Mouse (Mus musculus) heart, embryonic 13.5 days (tissue): Measurements from ENCODE around the gene Gm20219. TPM values are rescaled to one million over a fixed set of nuclear protein-coding genes. Genes with fewer than 3 reads are reported as not detected.

Experiments used
- ATAC-seq: fragments of 200-750 bp; cut with Nextera tagmentation; 2 replicates; pipeline ENCODE4 v1.8.0; 2017; ENCODE audit warnings: moderate TSS enrichment; ENCODE audit not compliant: insufficient number of reproducible peaks, low FRiP score, low TSS enrichment; ENCODE audit errors: extremely low read depth
- H3K27ac ChIP-seq: fragments of 300-500 bp; sonication (generic); replicated peaks from 2 replicates; pipeline ENCODE4 v1.5.1; 2015; ENCODE audit warnings: moderate library complexity, mild to moderate bottlenecking, inconsistent platforms
- H3K27me3 ChIP-seq: fragments of 300-500 bp; sonication (generic); replicated peaks from 2 replicates; pipeline ENCODE4 v1.6.1; 2015; ENCODE audit warnings: mild to moderate bottlenecking, inconsistent platforms
- H3K36me3 ChIP-seq: fragments of 300-500 bp; sonication (generic); 2 replicates; pipeline ENCODE4 v1.6.1; 2015; ENCODE audit warnings: mild to moderate bottlenecking, inconsistent platforms
- H3K4me1 ChIP-seq: fragments of 300-500 bp; sonication (generic); 2 replicates; pipeline ENCODE4 v1.6.1; 2015; ENCODE audit warnings: inconsistent platforms
- H3K4me2 ChIP-seq: fragments of 300-500 bp; sonication (generic); 2 replicates; pipeline ENCODE4 v1.6.1; 2015; ENCODE audit warnings: inconsistent platforms, mild to moderate bottlenecking, moderate library complexity
- H3K4me3 ChIP-seq: fragments of 300-500 bp; sonication (generic); 2 replicates; pipeline ENCODE4 v1.5.1; 2015; ENCODE audit warnings: moderate library complexity, mild to moderate bottlenecking, inconsistent platforms
- H3K9ac ChIP-seq: fragments of 300-500 bp; sonication (generic); 2 replicates; pipeline ENCODE4 v1.6.1; 2015; ENCODE audit warnings: inconsistent platforms, mild to moderate bottlenecking, moderate library complexity
- H3K9me3 ChIP-seq: fragments of 300-500 bp; sonication (generic); 2 replicates; pipeline ENCODE4 v1.6.1; 2016; ENCODE audit warnings: inconsistent platforms
- WGBS: fragments of 180-500 bp; shearing (Covaris S2); methylation state at CpG from one replicate; pipeline ENCODE4 v1.1.7; 2015; ENCODE audit warnings: mixed read lengths; 5-methylcytosine and 5-hydroxymethylcytosine counted together
- polyA plus RNA-seq: library from polyadenylated mRNA; unstranded; fragments of >200 nt; fragmentation: Nextera tagmentation; extraction: Ambion mirVana; gene quantifications from 2 replicates; pipeline ENCODE4 v1.2.1, GENCODE M21; 2015

Gene Gm20219
- polyA plus RNA-seq, 1 experiment from 2014 or later, result 0.37 TPM

DNA sequence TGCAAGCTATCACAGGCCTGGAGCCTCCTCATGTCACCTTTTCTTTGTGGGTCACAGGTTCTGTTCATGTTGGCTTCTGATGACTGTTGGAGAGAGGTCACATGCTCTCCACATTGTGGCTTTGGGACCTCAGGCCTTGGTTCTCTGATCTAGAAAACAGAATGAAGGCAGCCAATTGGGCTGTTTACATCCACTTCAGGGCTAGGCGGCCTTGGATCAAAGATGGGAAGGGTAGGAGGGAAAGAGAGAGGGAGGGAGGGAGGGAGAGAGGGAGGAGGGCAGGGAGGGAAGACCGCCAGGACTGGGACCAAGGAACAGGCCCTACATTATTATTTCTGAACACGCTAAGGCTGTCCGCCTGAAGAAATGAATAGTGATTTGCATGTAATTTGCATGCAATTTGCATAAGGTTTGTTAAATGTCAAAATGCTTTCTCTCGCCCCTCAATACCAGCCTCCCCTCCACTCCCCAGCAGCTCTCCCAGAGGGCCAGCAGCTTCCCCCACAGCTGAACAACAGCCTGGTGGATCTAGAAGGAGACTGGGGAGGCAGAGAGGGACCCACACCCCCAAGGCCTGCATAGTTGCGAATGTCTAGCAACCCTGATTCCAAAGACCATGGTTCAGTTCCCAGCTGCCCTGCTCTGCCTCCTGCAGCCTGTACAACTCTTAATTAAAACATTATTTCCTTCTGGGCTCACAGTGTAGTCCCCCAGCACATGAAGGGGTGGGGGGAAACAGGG lies 2.2 kb downstream of the Gm20219 start:
- ATAC-seq, result no peak
- H3K27me3 ChIP-seq, result 0 out of 2 replicates have a peak, but pooled peaks cover 5% of the 10 kb centered on the region

GRCm38 (mm10) chr17:56550784-56551475 lies 3.3 kb downstream of the Gm20219 start:
- H3K9me3 ChIP-seq, result no peaks in the 10 kb centered on the region
- H3K36me3 ChIP-seq, result no peaks in the 10 kb centered on the region
- WGBS, result 64% methylated on average over 12 of the region's 12 CpGs
- no peak overlapping the region for H3K4me2 ChIP-seq
- ATAC-seq, result no peak
- H3K27ac ChIP-seq, result no peak overlapping the region
- H3K4me3 ChIP-seq, result no peak overlapping the region
- H3K9ac ChIP-seq, result no peak overlapping the region
- 0 out of 2 replicates have a peak, but pooled peaks cover 5% of the 10 kb centered on the region for H3K27me3 ChIP-seq
- H3K4me1 ChIP-seq, result peaks cover 7% of the 10 kb centered on the region

More for the DNA sequence above, 2.2 kb downstream of the Gm20219 start:
- Histone ChIP-seq H3K9me3 (no peaks in the 10 kb centered on the region), H3K27ac (no peak overlapping the region), H3K9ac (no peak overlapping the region), H3K4me1 (peaks cover 4% of the 10 kb centered on the region), H3K4me3 (no peak overlapping the region), H3K36me3 (no peaks in the 10 kb centered on the region), H3K4me2 (no peak overlapping the region)
- 70% methylated on average over 6 of the region's 6 CpGs for WGBS

- Histone ChIP-seq H3K27ac (no peak overlapping the region), H3K4me1 (peaks cover 7% of the 10 kb centered on the region), H3K36me3 (no peaks in the 10 kb centered on the region), H3K4me2 (no peak overlapping the region), H3K27me3 (no peaks in the 10 kb centered on the region), H3K4me3 (no peak overlapping the region), H3K9ac (no peak overlapping the region), H3K9me3 (no peaks in the 10 kb centered on the region)
- 61% methylated on average over 4 of the region's 4 CpGs for WGBS
- no peak for ATAC-seq
Observed at GRCm38 (mm10) chr17:56548605-56549105, 5.5 kb downstream of the Gm20219 start.

DNA sequence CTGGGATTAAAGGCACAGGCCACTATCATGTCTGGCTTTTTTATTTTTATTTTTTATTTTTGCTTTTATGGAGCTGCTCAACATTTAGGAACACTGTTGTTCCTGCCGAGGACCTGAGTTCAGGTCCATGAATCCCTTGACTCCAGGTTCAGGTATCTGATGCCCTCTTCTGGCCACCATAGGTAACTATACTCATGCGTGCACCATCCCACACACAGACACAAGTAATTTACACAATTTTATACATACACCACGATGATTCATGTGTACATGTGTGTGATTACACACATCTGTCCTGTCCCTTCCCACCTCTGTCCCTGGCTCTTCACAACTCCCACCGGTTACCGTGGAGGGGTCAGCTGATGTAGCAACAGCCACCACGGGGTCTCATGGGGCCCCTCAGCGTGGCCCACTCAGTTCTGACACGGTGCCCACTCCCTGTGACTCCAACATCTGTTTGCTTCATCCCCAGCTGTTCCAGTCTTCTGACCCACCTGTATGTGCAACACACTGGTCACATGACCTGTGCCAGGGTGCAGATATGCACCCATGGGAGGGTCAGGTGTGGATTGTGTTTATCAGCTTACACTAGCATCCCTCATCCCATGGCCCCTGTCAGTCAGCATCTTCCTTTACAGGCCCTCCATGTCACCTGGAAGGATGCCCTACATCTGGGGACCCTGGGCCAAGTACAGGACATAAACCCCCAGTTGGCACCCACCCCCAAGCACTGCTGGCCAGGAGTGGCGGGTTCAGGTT lies 6.2 kb downstream of the Gm20219 start:
- Histone ChIP-seq H3K27ac (no peak overlapping the region), H3K9ac (no peak overlapping the region), H3K27me3 (no peaks in the 10 kb centered on the region), H3K4me3 (no peak overlapping the region), H3K4me1 (peaks cover 7% of the 10 kb centered on the region), H3K4me2 (no peak overlapping the region), H3K36me3 (no peaks in the 10 kb centered on the region), H3K9me3 (no peaks in the 10 kb centered on the region)
- no peak for ATAC-seq
- WGBS, result 66% methylated on average over 9 of the region's 9 CpGs

DNA sequence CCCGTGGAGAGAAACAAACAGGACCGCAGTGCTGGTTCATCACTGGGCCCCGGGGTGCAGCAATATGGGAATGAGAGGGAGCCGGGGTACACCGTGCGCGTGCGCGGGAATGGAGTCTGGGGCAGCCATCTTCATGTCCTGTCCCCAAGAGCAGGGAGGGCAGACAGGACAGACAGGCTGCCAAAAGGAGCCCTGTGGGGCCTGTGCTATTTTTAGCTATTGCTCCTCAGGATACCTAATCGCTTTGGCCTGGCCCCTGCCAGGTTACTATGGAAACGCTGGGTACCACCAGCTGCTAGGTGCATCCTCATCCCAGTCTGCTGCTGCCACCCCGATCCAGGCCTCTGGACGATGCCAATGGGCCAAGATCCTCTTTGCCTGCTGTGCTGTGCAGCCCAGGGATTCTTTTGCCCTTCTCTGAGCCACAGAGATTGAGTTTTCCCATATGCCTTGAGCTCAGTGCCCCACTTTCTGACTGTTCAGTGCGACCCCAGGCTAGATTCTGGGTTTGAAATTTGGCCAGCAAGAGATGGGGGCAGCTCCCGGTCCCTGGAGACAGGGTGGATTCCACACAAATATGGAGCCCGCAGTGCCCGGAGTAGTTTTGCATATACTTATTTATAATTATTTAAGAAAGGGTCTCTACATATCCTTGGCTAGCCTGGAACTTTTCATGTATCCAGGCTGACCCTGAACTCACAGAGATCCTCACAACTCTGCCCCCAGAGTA lies 6.9 kb downstream of the Gm20219 start:
- Histone ChIP-seq H3K27ac (no peak overlapping the region), H3K9me3 (no peaks in the 10 kb centered on the region), H3K4me3 (no peak overlapping the region), H3K4me2 (no peak overlapping the region), H3K36me3 (no peaks in the 10 kb centered on the region), H3K4me1 (peaks cover 7% of the 10 kb centered on the region), H3K9ac (no peak overlapping the region), H3K27me3 (no peaks in the 10 kb centered on the region)
- ATAC-seq, result no peak
- WGBS, result 59% methylated on average over 17 of the region's 17 CpGs

DNA sequence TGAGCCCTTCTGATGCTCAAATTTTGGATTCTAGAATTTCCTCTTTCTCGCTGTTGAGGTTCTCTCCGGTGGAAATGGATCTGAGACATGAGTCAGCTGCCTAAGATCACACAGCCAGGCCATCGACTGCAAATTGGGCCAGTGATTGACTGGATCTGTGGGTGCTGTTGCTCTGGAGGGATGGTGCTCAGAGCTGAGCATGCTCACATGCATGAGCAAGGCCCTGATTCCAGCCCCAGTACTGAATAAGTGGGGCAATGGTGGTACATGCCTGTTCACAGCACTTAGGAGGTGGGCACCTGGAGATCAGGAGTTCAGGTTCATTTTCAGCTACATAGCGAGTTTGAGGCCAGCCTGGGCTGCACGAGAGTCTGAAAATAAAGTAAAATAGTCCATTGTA lies 7.6 kb downstream of the Gm20219 start:
- ATAC-seq, result no peak
- no peaks in the 10 kb centered on the region for H3K27me3 ChIP-seq
- H3K4me3 ChIP-seq, result no peak overlapping the region
- no peaks in the 10 kb centered on the region for H3K9me3 ChIP-seq
- no peak overlapping the region for H3K9ac ChIP-seq
- H3K4me1 ChIP-seq, result peaks cover 7% of the 10 kb centered on the region
- WGBS, result 76% methylated on average over 5 of the region's 5 CpGs
- no peak overlapping the region for H3K27ac ChIP-seq
- H3K36me3 ChIP-seq, result no peaks in the 10 kb centered on the region
- no peak overlapping the region for H3K4me2 ChIP-seq

DNA sequence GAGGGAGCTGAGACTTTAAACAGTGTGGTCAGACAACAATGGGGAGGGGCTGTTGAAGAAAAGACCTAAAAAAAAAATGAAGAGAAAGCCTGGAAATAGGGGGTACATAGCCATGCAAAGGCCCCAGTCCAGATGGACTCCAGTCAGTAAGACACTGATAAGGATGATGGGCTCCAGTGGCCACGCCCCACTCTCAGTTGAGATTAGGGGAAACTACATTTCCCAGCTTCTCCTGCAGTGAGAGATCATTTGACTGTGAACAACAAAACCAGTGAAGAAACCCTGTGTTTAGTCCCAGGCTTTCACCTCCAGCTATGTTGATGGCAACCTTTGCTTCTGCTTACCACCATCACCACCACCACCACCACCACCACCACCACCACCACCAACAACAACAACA lies 8.2 kb downstream of the Gm20219 start:
- H3K9me3 ChIP-seq, result no peaks in the 10 kb centered on the region
- no peak overlapping the region for H3K4me3 ChIP-seq
- no peak overlapping the region for H3K27ac ChIP-seq
- H3K36me3 ChIP-seq, result no peaks in the 10 kb centered on the region
- H3K27me3 ChIP-seq, result no peaks in the 10 kb centered on the region
- no peak overlapping the region for H3K4me2 ChIP-seq
- H3K9ac ChIP-seq, result no peak overlapping the region
- H3K4me1 ChIP-seq, result peaks cover 7% of the 10 kb centered on the region
- no peak for ATAC-seq
- 63% methylated on average over 1 of the region's 1 CpGs for WGBS

DNA sequence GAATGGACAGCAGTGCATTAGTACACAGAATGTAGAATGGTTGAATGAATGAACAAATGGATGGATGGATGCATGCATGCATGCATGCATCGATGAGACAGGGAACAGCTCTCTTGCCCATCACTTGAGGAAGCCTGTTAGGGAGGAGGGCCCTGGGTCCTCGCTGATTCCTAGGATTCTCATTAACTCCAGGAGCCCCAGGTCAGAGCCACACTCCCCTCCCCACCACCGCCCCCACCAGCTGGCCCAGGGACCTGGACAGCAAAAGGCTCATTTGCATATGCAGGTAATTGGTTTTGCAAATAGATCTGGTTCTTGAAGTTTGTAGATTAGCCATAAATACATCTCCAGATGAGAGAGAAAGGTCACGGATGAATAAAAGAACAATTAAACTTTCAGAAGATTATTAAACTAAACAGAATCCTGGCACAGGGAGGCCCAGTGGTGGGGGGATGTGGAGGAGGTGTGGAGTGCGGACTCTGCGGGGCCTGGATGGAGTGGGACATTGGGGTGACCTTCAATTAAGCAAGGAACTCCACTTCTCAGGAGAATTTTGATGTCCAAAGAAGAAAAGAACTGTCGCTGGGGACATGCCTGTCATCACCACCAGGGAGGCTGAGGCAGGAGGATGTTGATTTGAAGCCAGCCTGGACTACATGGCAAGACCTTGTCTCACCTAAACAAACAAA lies 9.3 kb downstream of the Gm20219 start:
- no peak for ATAC-seq
- Histone ChIP-seq H3K4me1 (peaks cover 7% of the 10 kb centered on the region), H3K36me3 (no peaks in the 10 kb centered on the region), H3K9me3 (no peaks in the 10 kb centered on the region), H3K9ac (no peak overlapping the region), H3K27ac (no peak overlapping the region), H3K27me3 (no peaks in the 10 kb centered on the region), H3K4me2 (no peak overlapping the region), H3K4me3 (no peak overlapping the region)
- 69% methylated on average over 7 of the region's 7 CpGs for WGBS

GRCm38 (mm10) chr17:56543684-56544224 lies 10.4 kb downstream of the Gm20219 start:
- 75% methylated on average over 3 of the region's 3 CpGs for WGBS
- Histone ChIP-seq H3K27me3 (no peaks in the 10 kb centered on the region), H3K9me3 (no peaks in the 10 kb centered on the region), H3K36me3 (no peaks in the 10 kb centered on the region), H3K4me1 (peaks cover 7% of the 10 kb centered on the region), H3K4me2 (no peak overlapping the region), H3K27ac (no peak overlapping the region), H3K9ac (no peak overlapping the region), H3K4me3 (no peak overlapping the region)
- ATAC-seq, result no peak

DNA sequence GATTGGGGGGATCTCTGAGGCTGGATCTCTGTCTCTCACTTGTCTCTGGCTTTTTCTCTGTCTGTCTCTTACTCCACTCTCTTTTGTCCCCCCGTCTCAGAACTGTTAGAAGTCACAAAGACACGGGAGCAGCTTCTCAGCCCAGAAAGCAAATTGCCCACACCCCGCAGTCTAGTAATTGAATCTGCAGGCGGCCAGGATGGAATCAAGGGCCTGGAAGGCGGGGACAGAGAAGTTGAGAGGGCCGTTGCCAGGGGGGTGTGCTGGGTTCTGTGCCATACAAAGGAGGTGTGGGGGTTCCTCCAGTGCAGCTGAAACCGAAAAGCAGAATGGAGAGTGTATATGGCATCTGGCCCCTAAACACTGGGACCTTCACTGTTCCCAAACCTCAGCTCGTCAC lies 11.5 kb downstream of the Gm20219 start:
- no peaks in the 10 kb centered on the region for H3K36me3 ChIP-seq
- no peak for ATAC-seq
- H3K27ac ChIP-seq, result no peak overlapping the region
- H3K4me3 ChIP-seq, result no peak overlapping the region
- H3K4me2 ChIP-seq, result no peak overlapping the region
- H3K9me3 ChIP-seq, result no peaks in the 10 kb centered on the region
- WGBS, result 47% methylated on average over 8 of the region's 8 CpGs
- no peak overlapping the region for H3K9ac ChIP-seq
- H3K4me1 ChIP-seq, result peaks cover 13% of the 10 kb centered on the region
- no peaks in the 10 kb centered on the region for H3K27me3 ChIP-seq
